Mouse (Mus musculus) spleen, adult 12 weeks (tissue): ENCODE measurements around the gene Amz1.

Source experiments
- DNase-seq: peaks from one replicate; pipeline ENCODE4 v3.0.0; 2022; ENCODE audit warnings: low spot score

Amz1 gene

DNA sequence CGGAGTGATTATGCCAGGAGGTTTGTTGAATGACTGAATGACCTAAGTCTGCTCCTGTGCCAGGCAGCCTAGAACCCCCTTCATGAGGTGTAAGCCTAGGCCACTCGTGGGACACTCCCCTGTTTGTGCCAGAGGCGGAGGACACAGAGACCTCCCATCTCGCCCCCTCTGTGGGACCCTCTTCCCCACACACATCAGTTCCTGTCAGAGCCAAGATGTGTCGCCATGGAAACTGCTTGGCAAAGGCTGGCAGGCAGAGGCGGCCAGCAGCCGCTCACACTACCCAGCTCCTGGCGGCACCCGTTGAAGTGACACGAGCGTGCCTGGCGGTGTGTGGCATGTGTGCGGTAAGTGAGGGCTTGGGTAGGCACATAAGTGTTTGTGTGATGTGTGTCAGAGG is at the start of gene Amz1:
TSS of gene Amz1 (plus strand) at position 306 of the 400 bp plus-strand sequence.
- DNase-seq = no peak

DNA sequence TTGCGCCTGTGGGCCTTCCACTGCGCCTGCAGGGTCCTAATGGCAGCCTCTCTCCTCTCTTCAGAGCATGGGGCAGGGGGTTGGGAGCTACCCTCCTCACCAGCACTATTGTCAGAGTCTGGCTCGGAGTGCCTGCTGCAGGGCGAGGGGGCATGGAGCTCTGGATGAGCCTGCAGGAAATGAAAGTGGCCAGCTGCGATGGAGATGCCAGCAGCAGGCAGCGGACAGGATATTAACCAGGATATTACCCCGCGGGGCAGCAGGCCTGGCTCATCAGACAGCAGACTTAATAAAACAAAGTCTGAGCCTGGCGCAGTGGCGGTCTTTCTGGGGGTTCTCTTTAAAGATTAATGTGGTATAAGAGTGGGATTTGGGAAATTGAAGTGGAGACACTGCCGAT is 48.8 kb upstream of the Amz1 start:
- DNase-seq = no peak

DNA sequence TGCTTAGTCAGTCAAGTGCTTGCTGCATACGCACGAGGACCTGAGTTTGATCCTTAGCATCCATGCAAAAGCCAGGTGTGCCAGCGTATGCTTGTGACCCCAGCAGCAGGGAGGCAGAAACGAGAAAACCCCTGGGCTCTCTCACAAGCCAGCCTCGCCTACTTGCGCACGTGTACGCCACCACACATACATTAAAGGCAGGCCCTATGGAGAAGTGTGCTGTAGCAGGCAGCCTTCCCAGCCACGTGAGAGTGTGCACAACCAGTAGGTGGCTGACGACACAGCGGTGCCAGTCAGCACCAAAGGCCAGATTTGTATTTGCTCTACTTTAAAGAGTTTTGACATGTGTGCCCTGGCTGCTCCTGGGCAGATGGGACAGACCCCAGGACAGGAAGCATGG is 48.3 kb upstream of the Amz1 start:
- no peak for DNase-seq

DNA sequence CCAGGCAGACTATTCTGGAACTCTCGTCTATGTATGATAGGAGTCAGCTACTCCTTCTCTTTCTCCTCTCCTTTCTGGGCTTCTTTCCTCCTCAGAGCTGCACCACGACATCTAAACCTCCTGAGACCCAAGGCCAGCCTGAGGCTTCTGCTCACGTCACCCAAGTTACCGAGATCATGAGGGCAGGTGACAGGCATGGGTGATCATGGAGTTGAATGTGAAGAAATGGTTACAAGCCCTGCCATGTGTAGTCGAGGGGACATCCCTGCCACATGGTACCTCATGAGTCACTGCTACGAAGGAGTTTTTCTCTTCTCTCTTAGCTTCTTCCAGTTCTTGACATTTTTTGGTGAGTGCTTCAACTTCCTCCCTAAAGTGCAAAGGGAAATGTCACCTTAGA is 46.8 kb upstream of the Amz1 start:
- no peak for DNase-seq

DNA sequence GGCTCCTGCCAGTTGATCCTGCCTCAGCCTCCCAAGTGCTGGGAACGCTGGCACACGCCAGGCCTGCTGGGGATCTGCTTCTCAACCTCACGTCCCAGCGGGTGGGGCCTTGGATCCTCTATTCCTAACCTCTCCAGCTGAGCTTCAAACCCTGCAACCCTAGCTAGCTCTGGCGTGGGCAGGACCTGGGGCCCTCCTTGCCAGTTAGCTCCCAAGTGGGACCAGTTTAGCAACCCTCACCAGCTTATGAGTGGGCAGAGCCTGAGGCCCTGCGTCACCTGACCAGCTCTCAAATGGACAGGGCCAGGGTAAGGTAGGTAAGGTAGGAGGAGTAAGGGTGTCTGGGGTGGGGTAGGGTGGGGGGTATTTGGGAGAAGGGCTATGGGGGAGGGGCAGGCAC is 43.9 kb upstream of the Amz1 start:
- DNase-seq = no peak

DNA sequence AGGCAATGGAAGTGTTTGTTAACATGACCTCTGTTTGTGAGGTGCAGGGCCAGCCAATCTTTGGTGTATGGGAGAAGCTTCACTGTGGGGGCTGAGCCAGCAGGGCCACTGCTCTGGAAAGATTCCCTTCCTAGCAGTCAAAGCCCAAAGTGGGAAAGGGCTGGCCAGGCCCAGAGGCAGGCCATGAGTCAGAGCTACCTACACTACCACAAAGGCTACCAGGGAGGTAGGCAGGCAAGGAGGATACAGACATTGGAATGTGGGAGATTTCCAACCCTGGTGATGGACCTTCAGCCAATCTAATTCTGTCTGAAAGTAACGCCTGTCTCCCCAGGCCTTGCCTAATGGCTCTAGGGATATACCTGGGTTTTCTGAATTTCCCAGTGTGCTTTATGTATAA is 43.0 kb upstream of the Amz1 start:
- no peak for DNase-seq

DNA sequence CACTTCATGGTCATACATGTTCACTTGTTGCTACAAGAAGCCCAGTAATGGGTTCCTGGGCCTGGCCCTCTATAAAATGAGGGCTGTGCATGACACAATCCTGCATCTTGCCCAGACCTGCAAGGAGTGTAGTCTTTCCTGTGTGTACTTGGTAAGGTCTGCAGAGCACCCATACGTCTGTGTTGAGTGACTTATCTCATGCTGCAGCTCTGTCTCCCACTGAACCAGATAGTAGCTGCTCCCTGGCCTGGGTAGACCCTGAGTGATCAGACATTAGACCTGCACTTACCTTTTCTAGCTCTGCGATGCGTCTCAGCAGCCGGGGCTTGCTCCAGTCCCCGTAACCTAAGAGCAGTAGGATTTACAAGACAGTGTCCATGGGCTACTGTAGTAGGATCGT is 41.8 kb upstream of the Amz1 start:
- DNase-seq = no peak

DNA sequence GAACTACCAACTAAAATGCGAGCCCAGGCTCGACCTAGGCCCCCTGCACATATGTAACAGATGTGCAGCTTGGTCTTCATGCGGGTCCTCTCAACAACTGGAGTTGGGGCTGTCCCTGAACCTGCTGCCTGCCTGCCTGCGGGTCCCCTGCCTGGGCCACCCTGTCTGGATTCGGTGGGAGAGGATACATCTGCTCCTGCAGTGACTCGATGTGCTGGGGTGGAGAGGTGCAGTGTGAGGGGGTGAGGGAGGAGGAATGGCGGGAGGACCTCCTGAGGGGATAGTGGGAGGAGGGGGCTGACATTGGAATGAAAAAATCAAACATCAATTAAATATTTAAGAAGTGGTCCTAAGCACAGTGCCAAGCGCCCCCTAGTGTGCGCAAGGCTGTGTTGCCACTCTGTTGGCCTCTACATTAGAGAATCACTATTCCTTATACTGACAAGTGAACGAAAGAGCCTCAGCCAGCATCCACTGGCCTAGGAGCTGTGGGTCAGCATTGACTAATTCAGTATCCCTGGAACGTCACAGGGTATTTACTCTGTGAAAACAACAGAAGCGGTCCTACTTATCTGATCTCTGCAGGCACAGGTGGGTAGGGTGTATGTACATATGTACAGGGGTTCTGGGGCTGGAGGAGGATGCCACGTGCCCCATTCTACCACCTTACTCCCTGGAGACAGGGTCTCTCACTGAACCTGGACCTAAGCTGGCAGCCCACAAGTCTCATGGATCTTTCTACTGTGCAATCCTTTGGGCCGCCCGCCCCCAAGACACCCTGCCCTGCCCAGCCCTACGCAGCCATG is 39.4 kb upstream of the Amz1 start:
- no peak for DNase-seq

DNA sequence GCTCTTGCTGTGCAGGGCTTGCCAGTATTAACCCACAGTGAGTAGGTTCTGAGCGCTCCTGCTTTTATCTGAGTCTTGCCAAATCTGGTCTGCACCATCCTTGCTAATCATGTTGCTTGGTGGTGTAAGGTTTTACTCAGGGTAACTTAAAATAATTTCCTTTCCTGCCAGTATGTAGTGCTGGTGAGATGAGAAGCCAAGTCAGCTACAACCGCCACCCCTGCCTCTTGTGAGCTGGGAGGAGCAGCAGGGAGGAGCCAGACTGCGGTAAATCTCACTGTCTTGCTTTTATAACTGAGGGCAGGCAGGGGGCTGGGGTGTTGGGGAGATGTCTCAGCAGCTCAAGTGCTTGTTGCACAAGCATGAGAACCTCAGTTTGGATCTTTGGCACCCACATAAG is 35.5 kb upstream of the Amz1 start:
- DNase-seq = no peak

DNA sequence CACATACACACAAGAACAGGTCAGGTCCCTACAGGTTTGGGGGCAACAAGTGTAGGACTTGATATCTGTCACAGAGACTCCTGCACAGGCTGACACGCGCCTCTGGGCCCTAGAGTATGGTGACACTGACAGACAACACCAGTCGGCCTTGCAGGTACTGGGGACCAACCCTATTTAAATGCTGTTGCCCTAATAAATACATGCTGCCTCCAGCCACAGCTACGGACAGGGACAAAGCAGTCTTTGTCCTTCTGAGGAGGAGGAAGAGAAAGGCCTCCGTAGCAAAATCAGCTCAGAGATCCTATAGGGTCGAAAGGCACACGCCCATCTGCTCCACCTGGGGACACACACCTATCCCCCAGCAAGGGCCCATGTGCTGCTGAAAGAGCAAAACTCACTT is 27.9 kb upstream of the Amz1 start:
- DNase-seq = no peak

DNA sequence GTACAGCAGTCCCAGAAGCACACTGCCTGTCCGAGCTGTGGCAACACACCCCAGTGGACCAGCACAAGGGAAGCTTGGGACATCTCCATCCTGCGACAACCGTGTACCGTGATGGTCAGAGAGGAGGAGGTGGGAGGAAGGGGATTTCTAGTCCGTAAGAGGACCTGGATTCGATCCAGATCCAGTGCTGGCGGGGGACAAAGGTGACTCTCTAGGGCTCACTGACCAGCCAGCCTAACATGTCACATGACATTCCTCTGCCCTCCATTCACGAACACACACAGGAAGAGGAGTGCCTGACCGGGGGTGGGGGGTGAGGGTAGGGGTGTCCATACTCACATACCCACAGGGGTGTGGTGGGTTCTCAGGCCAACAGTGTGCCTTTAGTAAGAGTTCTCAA is 24.2 kb upstream of the Amz1 start:
- no peak for DNase-seq

DNA sequence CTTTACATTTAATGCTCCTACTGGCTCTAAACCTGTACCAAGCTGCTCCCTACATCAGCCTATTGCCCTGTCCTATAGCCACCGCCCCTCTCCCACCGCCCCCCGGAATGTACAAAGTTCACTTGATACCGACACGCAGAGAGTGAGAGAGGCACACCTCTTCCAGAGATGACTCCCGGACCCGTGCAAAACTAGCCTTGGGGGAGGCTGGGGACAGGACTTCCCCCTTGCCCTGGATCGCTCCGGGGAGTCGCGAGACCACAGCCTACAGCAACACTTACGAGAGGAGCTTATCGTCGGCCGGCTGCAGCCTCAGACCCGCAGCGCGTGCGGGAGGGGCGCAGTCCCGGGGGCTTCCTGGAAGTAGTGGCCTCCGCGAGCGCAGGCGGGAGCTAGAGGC is 22.3 kb upstream of the Amz1 start:
- DNase-seq = no peak

DNA sequence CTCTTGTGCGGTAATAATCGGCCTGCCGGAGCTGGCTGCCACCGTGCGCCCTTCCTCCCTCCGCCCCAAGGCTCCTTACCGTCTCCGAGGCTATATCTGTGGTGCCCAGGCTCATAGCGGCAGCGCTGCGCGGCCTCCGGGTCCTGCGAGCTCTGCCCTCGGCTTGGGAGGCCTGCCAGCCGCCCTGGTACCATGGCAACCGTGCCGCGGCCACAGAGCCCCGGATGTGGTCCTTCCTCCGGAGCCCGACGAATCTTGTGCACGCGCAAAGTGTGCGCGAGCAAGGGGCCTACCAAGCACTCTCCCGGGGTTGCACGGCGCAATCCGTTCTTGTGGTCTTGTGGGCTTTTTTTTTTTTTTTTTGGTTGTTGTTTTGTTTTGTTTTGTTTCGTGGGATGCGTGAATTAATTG is 21.8 kb upstream of the Amz1 start, which contains the start of gene Iqce:
TSS of gene Iqce (minus strand) at position 276 of the 411 bp plus-strand sequence.
- DNase-seq = peak; percentile 79

DNA sequence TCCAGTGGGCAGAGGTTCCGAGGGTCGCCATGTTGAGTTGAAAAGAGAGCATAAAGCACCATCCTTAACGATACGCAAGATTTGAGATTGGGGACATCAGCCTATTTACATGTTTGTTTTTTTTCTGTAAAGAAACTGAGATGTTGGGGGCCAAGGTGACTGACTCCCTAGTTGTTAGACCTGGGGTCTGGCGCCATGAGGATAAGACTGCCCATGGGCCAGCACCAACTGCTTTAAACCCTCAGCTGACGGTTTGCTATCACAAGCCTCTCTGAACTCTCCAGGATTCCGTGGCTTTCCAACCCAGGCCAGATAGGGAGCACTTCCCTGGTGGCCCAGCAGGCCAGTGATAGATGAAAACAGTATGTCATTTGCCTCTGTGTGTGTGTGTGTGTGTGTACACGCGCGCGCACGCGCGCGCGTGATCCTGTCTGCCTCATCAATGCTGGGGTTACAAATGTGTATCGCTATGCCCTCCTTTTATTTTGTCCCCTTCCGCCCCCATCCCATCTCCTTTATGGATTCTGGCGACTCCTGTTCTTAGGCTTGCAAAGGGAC is 21.2 kb upstream of the Amz1 start:
- no peak for DNase-seq

DNA sequence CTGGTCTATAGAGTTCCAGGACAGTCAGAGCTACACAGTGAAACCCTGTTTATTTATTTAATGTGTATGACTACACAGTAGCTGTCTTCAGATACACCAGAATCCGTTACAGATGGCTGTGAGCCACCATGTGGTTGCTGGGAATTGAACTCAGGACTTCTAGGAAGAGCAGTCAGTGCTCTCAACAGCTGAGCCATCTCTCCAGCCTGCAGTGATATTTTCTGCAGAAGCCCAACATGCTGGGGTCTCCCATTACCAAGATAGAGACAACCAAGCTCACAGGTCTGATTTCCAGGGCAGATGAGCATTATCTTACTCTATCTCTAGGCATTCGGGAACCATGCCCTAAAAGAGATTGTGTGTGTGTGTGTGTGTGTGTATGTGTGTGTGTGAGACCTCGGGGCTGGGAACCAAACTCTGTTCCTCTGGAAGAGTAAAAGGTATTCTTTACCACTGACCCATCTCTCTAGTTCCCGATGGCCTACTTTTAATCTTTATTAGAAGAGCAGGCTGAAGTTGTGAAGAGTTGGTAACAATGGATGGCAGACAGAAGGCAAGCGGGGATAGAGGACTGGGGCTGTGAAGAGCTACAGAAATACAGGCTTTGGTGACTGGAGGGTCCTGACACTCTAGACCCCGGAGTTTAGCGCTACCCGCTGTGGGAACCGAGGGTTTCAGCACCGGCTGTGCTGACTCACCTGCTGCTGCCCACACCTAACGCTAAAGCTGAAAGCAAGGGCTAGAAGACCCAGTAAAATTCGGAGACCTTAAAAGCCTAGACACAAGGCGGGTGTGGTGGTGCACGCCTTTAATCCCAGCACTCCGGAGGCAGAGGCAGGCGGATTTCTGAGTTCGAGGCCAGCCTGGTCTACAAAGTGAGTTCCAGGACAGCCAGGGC is 20.2 kb upstream of the Amz1 start:
- DNase-seq = no peak

DNA sequence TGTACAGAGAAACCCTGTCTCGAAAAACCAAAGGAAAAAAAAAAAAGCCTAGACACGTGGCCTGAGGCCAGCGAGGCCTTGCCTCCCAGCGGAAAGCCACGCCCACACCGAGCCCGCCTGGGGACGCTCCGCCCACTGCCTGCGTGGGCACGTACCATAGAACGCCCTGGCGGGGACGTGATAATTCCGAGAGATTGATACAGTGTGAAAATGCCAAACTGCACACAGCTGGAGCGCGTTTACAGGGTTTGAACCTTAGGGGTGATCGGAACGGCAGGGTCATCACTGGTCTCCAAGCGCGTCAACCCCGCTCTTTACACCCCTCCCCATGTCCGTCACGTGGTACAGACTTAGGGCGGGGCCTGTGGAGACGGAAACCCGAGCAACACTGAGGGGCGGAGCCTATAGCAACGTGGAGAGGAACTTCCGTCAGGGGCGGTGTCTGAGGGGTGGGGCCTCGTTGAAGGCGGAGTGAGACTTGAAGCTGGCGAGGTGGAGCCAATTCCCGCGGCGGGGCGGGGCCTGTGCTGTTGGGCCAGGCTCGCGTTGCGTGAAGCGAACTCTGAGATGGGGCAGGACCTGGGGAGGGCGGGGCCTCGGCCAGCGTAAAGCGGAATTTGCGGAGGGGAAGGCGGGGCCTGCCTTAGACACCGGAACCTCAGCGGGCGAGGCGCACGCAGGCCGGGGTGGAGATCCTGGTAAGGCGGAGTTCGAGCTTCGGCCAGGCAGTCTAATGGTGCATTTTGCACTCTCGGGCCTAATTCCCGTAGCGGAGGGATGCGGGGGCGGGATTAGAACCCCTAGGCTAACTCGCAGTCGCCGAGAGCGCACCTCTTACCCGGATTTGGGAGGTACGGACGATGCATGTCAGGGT is 19.3 kb upstream of the Amz1 start, which contains the start of gene Brat1:
TSS of gene Brat1 (plus strand) at position 634 of the 874 bp plus-strand sequence.
- peak; percentile 99 for DNase-seq

DNA sequence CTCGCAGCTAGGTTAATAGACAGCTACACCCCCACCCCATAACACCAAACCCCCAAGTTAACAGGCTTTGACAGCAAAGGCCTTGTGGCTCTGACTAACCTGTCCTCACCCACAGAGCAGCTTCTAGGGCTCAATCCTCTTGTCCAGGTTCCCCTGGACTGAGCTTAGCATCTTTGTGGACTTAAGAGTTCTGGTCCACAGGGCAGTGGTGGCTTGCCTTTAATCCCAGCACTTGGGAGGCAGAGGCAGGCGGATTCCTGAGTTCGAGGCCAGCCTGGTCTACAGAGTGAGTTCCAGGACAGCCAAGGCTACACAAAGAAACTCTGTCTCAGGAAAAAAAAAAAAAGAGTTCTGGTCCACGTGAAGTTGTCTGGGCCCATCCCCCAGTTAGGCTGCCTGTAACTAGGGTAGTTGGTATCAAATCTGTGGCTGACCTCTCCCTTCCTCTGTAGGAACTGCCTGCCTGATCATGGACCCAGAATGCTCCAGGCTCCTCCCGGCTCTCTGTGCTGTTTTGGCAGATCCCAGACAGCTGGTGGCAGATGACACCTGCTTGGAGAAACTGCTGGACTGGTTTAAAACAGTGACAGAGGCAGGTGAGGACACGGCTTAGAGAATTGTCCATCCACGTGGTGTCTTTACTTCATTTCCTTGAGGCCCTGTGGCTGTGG is 18.3 kb upstream of the Amz1 start:
- DNase-seq = no peak

DNA sequence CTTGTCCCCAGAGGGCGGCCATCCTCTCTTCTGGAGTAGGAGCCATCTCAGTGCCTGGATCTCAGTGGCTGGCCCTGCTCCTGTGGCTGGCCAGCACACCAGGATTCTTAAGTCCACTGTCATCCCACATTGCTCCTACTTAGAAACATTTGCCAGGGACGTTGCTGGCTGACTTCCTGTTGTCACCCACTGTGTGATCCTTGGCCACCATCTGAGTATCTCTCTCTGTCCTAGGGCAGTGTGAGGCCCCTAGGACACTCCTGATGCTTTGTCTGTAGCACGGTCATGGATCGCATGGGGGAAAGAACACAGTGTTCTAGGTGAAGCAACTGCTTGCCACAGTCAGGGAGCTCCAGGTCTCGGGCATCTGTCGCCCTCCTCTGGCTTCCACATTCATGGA is 13.6 kb upstream of the Amz1 start:
- DNase-seq = no peak

DNA sequence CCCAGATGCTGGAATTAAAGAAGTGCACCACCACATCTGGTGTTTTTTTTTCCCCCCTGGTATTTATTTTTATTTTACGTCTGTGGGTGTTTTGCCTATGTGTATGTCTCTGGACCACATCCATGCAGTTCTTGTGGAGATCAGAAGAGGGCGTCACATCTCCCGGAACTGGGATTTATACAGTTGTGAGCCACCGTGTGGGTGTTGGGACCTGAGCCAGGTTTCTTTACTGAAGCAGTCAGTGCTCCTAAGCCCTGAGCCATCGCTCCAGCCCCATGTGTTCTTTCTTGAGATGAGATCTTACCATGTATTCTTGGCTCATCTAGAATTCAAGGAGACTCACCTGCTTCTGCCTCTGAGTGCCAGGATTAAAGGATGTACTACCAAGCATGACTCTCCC is 12.9 kb upstream of the Amz1 start:
- DNase-seq = no peak

DNA sequence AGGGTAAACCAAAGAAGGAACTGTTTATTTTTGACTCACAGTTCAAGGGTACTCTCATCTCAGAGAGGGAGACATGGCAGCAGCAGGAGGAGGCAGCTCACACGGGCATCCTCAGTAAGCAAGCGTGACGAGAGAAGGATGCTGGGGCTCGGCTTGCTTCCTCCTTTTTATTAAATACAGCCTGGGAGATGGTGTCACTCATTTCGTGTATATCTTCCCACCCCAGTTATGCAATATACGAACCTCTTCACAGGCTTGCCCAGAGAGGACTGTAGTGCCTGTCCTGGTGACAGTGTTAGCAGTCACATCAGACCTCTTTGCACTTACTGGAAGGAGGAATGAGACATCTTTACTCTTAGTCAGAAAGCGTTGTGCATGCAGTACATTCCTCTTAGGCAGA is 3.2 kb upstream of the Amz1 start:
- no peak for DNase-seq

DNA sequence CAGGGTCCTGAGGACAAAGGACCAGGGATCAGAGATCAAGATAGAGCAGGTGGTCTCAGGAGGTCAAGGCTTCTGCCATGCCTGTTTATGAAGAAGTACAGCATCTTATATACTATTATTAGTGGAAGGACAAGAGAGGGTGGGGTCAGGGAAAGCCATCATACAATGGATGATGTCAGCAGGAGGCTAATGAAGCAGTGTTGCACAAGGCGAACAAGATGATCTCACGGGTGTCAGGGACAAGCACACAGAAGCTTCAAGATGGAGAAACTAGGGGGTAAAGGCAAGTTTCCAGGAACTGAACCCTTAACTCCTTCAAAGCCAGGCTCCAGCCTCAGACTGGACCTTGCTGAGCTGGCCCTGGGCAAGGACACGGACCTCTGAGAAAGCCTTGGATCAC is 1.8 kb upstream of the Amz1 start:
- no peak for DNase-seq
